Mouse (Mus musculus) ES-E14 (cell line): ENCODE results near the gene Ucn3. TPM values are rescaled to one million over a fixed set of nuclear protein-coding genes. Genes with fewer than 3 reads are reported as not detected.

Experiments
- DNase-seq: peaks from one replicate; pipeline ENCODE4 v3.0.0-alpha.2; 2013; ENCODE audit warnings: low read depth, low spot score
- H3K27ac ChIP-seq: 2 replicates; pipeline ENCODE4 v1.5.1; 2012; ENCODE audit warnings: low read depth, mild to moderate bottlenecking, low read length, moderate library complexity, mixed read lengths; ENCODE audit not compliant: poor library complexity, insufficient read depth, severe bottlenecking
- H3K36me3 ChIP-seq: 2 replicates; pipeline ENCODE4 v1.6.1; 2012; ENCODE audit warnings: mild to moderate bottlenecking, low read length, moderate library complexity, mixed read lengths; ENCODE audit not compliant: control insufficient read depth, poor library complexity, insufficient read depth, severe bottlenecking
- H3K4me1 ChIP-seq, 2 experiments: fragments of 150-350 bp in 1 of 2; sonication (generic) in 1 of 2; 2 replicates each; pipeline ENCODE4 v1.6.1; 2012; ENCODE audit warnings: low read length in 2 of 2, mild to moderate bottlenecking in 1 of 2, mixed read lengths in 1 of 2; ENCODE audit not compliant: control insufficient read depth in 2 of 2, insufficient read depth in 2 of 2, poor library complexity in 1 of 2
- H3K4me3 ChIP-seq, 2 experiments: fragments of 150-350 bp in 1 of 2; sonication (generic) in 1 of 2; 2 replicates each; pipeline ENCODE4 v1.5.1; 2012; ENCODE audit warnings: low read length in 2 of 2, low read depth in 1 of 2, mild to moderate bottlenecking in 1 of 2, mixed read lengths in 1 of 2; ENCODE audit not compliant: insufficient read depth in 1 of 2, poor library complexity in 1 of 2, severe bottlenecking in 1 of 2
- H3K9ac ChIP-seq: 2 replicates; pipeline ENCODE4 v1.6.1; 2012; ENCODE audit warnings: low read depth, mild to moderate bottlenecking, low read length, mixed read lengths; ENCODE audit not compliant: poor library complexity, insufficient read depth, severe bottlenecking
- H3K9me3 ChIP-seq: fragments of 150-350 bp; sonication (generic); 2 replicates; pipeline ENCODE4 v1.6.1; 2012; ENCODE audit warnings: low read depth, mild to moderate bottlenecking, low read length; ENCODE audit not compliant: control insufficient read depth, insufficient read depth
- CHD2 ChIP-seq: IDR thresholded peaks from 2 replicates; pipeline ENCODE4 v1.6.1; 2014; ENCODE audit warnings: mild to moderate bottlenecking, low read depth, low read length, inconsistent platforms
- HCFC1 ChIP-seq: IDR thresholded peaks from 2 replicates; pipeline ENCODE4 v1.6.1; 2012; ENCODE audit warnings: low read length, inconsistent platforms, borderline replicate concordance; ENCODE audit not compliant: insufficient read depth
- MAFK ChIP-seq: IDR thresholded peaks from 2 replicates; pipeline ENCODE4 v1.6.1; 2014; ENCODE audit warnings: mild to moderate bottlenecking, low read depth, low read length, inconsistent platforms; ENCODE audit not compliant: insufficient read depth
- ZC3H11A ChIP-seq: IDR thresholded peaks from 2 replicates; pipeline ENCODE4 v1.6.1; 2012; ENCODE audit warnings: low read depth, mild to moderate bottlenecking, inconsistent platforms, low read length, borderline replicate concordance
- ZNF384 ChIP-seq: IDR thresholded peaks from 2 replicates; pipeline ENCODE4 v1.6.1; 2012; ENCODE audit warnings: low read depth, low read length, inconsistent platforms
- in situ Hi-C, 2 experiments: fragments of 600-800 bp; cut with MboI; formaldehyde crosslinking; loops; one replicate each; pipeline ENCODE4 v1.15.1; 2025; ENCODE audit warnings: low sequenced_read_pairs in 2 of 2, inconsistent platforms in 1 of 2; ENCODE audit not compliant: unreplicated experiment in 2 of 2
- total RNA-seq: library from RNA; depleted of rRNA; stranded (reverse); fragments of 300-350 nt; gene quantifications from 2 replicates; pipeline ENCODE4 v1.2.3, GENCODE M21; 2012

The Ucn3 gene
- total RNA-seq, 1 experiment = not detected

- H3K27ac ChIP-seq = no peak overlapping the region
- in situ Hi-C loops = no loop called here
- DNase-seq = no peak
- H3K4me3 ChIP-seq = no peak overlapping the region
- H3K4me1 ChIP-seq = no peaks in the 10 kb centered on the region
- no peaks in the 10 kb centered on the region for H3K36me3 ChIP-seq
- H3K9ac ChIP-seq = no peak overlapping the region
- no peak for TF ChIP-seq CHD2
- no peak for TF ChIP-seq ZC3H11A
- TF ChIP-seq HCFC1 = no peak
- no peak for TF ChIP-seq ZNF384
- no peak for TF ChIP-seq MAFK
- no peaks in the 10 kb centered on the region for H3K9me3 ChIP-seq
Observed at GRCm38 (mm10) chr13:3947267-3947666, 2.1 kb upstream of the Ucn3 start.

GRCm38 (mm10) chr13:3944699-3945098 is 450 bp downstream of the Ucn3 start:
- Histone ChIP-seq H3K9me3 (no peaks in the 10 kb centered on the region), H3K4me1 (no peaks in the 10 kb centered on the region), H3K4me3 (no peak overlapping the region), H3K36me3 (no peaks in the 10 kb centered on the region), H3K9ac (no peak overlapping the region), H3K27ac (no peak overlapping the region)
- TF ChIP-seq ZC3H11A (no peak), CHD2 (no peak), HCFC1 (no peak), MAFK (no peak), ZNF384 (no peak)
- in situ Hi-C loops = no loop called here
- DNase-seq = no peak

- in situ Hi-C loops = no loop called here
- no peak for DNase-seq
Observed at GRCm38 (mm10) chr13:3926046-3926445, 19.1 kb downstream of the Ucn3 start.

GRCm38 (mm10) chr13:3925632-3926031 is 19.5 kb downstream of the Ucn3 start:
- TF ChIP-seq CHD2 (no peak), MAFK (no peak), HCFC1 (no peak), ZC3H11A (no peak), ZNF384 (no peak)
- Histone ChIP-seq H3K4me3 (no peak overlapping the region), H3K27ac (no peak overlapping the region), H3K9me3 (no peaks in the 10 kb centered on the region), H3K9ac (no peak overlapping the region), H3K36me3 (no peaks in the 10 kb centered on the region), H3K4me1 (no peaks in the 10 kb centered on the region)
- DNase-seq = no peak
- in situ Hi-C loops = no loop called here

More at GRCm38 (mm10) chr13:3926046-3926445, 19.1 kb downstream of the Ucn3 start:
- no peaks in the 10 kb centered on the region for H3K9me3 ChIP-seq
- H3K4me3 ChIP-seq = no peak overlapping the region
- no peak overlapping the region for H3K9ac ChIP-seq
- TF ChIP-seq CHD2 = no peak
- no peak for TF ChIP-seq HCFC1
- TF ChIP-seq ZNF384 = no peak
- TF ChIP-seq MAFK = no peak
- no peak for TF ChIP-seq ZC3H11A
- H3K36me3 ChIP-seq = no peaks in the 10 kb centered on the region
- no peaks in the 10 kb centered on the region for H3K4me1 ChIP-seq
- H3K27ac ChIP-seq = no peak overlapping the region

- H3K27ac ChIP-seq = no peak overlapping the region
- no peaks in the 10 kb centered on the region for H3K4me1 ChIP-seq
- in situ Hi-C loops = no loop called here
- no peak for TF ChIP-seq HCFC1
- no peak for TF ChIP-seq ZNF384
- no peak for TF ChIP-seq ZC3H11A
- TF ChIP-seq MAFK = no peak
- TF ChIP-seq CHD2 = no peak
- no peak overlapping the region for H3K4me3 ChIP-seq
- H3K9me3 ChIP-seq = no peaks in the 10 kb centered on the region
- no peaks in the 10 kb centered on the region for H3K36me3 ChIP-seq
- no peak overlapping the region for H3K9ac ChIP-seq
- no peak for DNase-seq
Observed at GRCm38 (mm10) chr13:3924483-3924882, 20.7 kb downstream of the Ucn3 start.
